Mouse (Mus musculus) thymus, postnatal 25 days (tissue): ENCODE measurements at regions not wholly inside any gene's neighbourhood (a gene's known extent, or its start where the extent isn't known, plus 50 kb on each side); places are given as distances from the start of the nearest gene placed in this dataset.

Experiments used
- DNase-seq: peaks from one replicate; pipeline ENCODE4 v3.0.0; 2022

DNA sequence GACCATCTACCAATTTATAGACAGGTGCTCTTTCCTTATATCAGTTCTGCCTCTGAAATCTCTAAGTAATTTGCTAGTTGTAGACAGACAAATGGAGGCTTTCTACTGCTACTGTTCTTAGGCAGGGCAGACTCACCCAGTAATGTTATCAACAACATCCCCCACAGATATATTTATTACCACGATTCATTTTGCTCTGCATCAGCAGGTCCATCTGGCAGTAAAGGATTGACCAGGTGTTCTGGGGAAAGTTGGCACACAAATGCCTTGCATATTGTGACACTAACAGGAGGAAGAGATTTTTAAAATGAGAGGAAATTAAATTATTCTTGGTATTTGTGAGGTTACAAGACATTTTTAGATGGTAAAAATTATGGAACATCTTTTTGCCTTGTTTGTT is 627.3 kb upstream of the Tmprss15 start:
- no peak for DNase-seq

DNA sequence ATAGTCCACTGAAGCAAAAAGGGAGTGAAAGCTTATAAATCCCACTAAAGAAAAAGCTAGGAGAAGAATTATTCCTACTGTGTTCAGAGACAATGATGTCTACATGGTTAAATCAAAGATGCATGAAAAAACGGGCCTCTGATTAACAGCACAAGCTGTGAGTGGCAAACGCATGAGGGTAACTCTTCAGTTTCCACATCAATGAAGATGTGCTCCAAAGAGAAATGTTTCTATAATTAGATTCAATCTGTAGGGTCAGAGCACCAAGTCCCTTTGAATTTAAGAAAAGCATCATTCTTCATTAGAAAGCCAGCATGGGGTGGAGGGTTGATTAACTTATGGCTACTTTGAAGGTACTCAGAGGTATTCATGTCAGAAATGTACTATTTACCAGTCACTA is 601.5 kb upstream of the Tmprss15 start:
- no peak for DNase-seq

DNA sequence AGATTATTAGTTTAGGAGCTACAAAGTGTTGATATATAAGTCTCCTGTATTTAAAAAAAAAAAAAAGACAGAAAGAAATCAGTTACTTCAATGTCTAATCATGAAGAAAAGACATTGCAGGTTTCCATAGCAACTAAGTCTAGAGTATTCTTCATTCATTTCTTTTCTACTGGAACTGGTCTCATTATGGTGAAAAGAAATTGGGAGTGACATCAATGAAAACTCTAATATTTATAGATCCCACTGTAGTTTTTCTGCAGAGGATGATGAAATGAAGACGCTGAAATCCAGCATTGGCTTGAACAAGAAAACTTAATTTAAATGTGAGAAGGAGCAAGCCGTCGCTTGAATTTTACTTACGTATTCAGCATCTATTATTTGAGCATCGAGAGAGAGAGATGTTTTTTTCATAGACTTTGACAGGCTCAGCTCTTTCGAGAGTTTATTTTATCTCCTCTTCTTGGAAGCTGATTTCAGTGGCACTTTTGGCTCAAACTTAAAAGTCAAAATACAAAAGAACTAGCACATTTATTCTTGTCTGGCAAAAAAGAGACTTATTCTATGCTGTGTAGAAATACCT is 560.4 kb upstream of the Tmprss15 start:
- DNase-seq: no peak

- DNase-seq: no peak
These were observed 550.0 kb upstream of the Tmprss15 start for GRCm38 (mm10) chr16:79640898-79641297.

GRCm38 (mm10) chr16:79627139-79627538 is 536.2 kb upstream of the Tmprss15 start:
- DNase-seq: no peak

DNA sequence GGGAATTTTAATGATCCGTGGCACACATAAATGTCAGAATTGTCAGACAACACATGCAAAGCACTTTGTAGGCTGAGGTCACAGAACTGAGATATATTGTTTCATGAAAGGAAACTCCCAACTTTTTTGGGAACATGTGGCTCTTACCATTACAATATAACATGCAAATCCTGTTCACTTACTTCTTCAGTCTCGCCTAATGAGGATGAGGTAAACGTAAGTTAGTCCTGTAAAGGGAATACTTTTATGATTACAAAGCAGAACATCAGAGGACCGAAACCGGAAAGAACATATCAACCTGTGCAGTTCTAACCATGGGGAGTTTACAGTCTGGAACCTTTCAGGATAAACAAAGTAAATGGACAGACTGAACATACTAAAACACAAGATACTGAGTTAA is 520.1 kb upstream of the Tmprss15 start:
- DNase-seq: no peak

DNA sequence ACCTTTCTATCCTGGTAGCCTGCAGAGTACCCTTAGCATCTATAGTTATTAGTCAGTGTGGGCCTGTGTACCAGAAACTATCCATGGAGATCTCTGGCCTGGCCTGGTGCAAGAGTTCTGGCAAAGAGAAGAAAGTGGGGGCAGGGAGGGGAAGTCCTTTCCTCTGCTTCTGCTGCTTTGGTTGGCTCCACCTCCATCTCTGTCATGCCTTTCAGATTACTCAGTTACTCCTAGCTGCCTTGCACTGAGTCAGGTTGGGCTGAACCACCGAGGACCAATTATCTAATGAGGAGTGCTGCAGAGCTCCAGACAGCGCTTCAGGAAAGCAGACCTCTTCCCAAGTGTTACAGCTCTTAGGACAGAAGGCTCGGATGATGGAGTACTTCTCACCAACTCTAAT is 500.0 kb upstream of the Tmprss15 start:
- no peak for DNase-seq

DNA sequence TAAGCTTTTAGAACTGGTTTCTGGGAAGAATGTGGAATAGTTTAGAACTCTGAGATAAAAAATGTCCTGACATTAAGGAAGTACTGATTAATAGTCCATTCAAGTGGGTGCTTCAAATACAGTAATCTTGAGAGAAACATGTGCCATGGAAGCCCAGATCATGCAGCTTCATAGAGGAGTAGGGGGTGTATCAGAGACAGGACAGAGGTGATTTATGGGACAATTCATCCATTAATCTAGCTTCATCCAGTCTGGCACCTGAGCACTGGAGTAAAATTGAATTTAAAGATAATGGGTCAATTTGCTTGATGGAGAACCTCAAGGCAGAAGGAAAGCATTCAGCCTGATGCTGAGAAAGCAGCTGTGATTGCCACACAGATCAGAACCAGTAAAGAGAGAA is 494.8 kb upstream of the Tmprss15 start:
- no peak for DNase-seq

DNA sequence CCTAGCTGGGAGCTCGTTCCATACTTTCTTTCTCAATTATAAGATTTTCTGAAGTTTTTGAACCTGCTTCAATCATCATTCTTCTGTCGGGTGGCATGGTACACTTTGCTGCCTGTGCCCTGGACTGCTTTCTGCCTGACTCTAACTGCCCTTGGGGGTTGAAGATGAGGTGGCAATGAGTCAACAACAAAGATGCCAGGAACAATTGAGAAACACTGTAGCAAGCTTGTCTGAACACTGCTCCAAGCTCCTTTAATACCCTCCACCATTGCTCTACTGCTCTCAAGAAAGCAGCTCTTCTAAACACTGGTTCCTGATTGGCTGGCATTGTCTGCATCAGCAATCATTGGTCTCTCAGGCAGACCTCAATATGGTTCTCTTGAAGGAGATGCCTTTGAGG is 480.0 kb upstream of the Tmprss15 start:
- no peak for DNase-seq

DNA sequence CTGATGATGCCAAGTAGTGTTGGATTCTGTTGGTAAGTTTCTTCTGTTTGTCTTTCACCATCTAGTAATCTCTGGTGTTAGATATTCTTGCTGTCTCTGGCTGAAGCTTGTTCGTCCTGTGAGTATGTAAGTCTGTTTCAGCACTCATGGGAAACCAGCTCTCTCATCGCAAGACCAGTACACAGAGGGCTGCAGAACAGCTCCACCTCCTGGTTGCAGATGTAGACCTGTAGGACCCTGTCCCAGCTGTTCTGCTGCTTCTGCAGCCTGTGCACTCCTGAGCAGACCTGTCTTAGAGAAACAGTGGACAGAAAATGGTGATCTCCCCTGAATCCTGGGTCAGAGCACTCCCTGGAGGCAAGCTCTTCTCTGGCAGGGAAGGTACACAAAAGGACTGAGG is 443.5 kb upstream of the Tmprss15 start:
- DNase-seq: no peak

GRCm38 (mm10) chr16:79492493-79492892 is 401.6 kb upstream of the Tmprss15 start:
- no peak for DNase-seq

GRCm38 (mm10) chr16:79450871-79451270 is 360.0 kb upstream of the Tmprss15 start:
- DNase-seq: no peak

- DNase-seq: no peak
These were observed 358.8 kb upstream of the Tmprss15 start for GRCm38 (mm10) chr16:79449732-79450131.

DNA sequence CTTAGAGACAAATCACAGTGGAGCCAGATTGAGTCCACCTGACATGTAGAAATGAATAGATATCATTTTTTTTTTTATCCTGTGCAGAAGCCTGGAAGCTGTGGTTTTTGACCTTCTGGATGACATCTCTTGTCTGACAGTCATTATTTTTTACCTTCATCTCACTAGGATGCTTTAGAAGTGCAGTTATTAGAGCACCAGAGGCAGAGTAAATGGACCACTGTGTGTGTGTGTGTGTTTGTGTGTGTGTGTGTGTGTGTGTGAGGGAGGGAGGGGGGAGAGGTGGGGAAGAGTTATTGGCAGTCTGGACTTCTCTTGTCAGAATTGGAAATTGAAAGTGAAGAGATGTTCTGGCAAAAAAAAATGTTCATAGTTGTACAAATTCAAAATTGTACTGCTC is 316.5 kb upstream of the Tmprss15 start:
- DNase-seq: no peak

DNA sequence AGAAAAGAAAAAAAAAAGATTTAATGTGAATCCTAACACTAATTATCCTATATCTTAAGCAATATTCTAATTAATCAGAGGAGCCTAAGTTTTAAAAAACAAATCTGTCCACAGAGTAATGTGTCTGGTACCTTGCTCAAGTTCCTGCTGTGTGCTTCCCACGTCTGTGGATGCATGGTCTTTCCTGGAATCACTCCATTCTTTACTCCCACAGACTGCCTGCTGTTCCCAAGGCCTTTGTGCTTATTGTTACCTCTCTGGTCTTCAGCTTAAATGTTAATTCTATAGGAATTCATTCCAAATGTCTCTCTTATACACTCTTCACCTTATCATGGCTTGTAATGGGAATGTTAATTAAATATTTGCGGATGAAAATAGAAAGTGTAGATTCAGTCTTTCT is 315.3 kb upstream of the Tmprss15 start:
- no peak for DNase-seq

DNA sequence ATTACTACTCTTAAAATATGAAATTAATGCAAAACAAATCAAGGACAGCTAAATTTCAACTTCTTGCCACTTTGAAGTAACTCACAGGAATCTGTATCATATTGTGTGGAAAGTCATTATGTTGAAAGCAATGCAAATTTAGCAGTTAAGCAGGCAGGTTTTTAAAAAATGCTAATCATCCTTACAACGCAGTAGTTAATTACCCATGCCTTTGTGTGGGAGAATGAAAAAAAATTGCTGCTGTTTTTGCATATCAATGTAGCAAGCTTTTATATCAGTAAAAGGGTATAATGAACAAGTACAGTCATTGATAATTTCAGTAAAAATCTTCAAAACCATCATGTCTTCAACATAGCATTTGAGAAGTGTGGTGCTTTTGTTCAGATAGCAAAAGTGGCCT is 313.2 kb upstream of the Tmprss15 start:
- DNase-seq: no peak

GRCm38 (mm10) chr16:79400100-79400499 is 309.2 kb upstream of the Tmprss15 start:
- DNase-seq: no peak

GRCm38 (mm10) chr16:79398476-79398875 is 307.6 kb upstream of the Tmprss15 start:
- DNase-seq: no peak

DNA sequence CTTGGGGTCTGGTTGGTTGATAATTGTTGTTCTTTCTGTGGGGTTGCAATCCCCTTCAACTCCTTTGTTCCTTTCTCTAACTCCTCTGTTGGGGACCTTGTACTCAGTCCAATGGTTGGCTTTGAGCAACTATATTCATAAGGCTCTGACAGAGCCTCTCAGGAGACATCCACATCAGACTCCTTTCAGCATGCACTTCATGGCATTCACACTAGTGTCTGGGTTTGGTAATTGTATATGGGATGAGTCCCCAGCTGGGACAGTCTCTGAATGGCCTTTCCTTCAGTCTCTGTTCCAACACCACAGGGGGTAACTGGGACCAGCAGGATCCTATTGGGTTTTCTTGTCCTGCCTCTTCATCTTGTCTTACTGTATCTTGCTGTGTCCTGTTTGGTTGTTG is 303.5 kb upstream of the Tmprss15 start:
- DNase-seq: no peak

DNA sequence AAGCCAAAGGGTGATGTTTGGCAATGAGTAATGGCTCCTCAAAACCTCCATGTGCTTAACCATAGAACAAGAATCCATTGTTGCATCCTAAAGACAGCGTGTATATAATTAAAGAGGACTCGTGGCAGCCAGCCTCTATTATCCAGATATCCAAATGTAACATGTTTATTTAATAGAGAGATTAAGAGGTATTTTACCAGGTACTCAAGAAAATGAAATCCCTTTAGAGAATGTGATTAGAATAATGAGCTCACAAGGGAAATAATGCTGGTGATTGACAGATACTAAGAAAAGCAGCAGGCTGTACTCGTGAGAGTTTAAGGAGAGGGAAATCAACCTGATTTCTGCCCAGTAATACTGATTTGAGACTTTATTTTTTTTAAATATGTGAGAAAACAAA is 295.5 kb upstream of the Tmprss15 start:
- DNase-seq: no peak

DNA sequence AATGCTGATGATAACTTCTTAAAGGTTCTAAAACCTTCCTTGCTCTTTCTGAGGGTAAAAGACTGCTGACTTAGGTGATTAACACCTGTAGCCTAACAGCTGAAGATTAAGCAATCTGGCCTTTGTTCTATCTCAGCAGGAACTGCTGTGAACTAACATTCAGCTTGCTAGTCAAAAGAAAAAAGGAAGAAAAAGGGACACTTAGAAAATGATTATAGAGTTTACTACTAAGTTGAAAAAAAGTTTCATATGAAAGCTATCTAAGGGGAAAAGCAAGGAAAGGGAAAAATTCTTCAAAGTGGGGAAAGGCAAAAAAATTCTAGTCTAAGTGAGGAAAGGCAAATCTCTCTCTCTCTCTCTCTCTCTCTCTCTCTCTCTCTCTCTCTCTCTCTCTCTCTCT is 259.2 kb upstream of the Tmprss15 start:
- DNase-seq: no peak

- DNase-seq: no peak
These were observed 251.6 kb upstream of the Tmprss15 start for GRCm38 (mm10) chr16:79342453-79342852.

GRCm38 (mm10) chr16:79336416-79336815 is 245.5 kb upstream of the Tmprss15 start:
- no peak for DNase-seq

DNA sequence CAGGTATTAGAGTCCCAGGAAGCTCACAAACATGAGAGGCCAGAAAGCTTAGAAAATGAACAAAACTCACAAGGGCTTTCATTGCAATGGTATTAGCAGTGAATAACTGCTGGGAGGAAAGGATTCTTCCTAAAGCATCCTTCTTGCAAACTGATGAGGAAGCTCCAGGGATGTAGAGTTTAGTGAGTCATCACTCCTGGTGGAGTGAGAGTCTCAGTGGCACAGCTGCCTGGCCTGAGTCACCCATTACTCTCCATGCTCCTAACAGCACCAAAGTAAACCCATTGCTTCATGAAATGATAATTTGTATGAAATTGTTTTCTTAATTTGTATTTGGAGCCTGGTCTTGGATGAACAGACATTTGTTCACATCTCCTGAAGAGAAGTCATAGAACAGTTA is 245.1 kb upstream of the Tmprss15 start:
- DNase-seq: no peak

- DNase-seq: no peak
These were observed 222.4 kb upstream of the Tmprss15 start for GRCm38 (mm10) chr16:79313301-79313700.

- DNase-seq: no peak
These were observed 221.8 kb upstream of the Tmprss15 start for GRCm38 (mm10) chr16:79312702-79313101.
